Mouse (Mus musculus) forebrain, embryonic 10.5 days (tissue): ENCODE data around the gene Sept8. TPM values are rescaled to one million over a fixed set of nuclear protein-coding genes. Genes with fewer than 3 reads are reported as not detected.
A peak's percentile ranks its signal among the peaks of the same experiment; 100 is the strongest.

ENCODE experiments used
- DNase-seq: peaks from one replicate; pipeline ENCODE4 v3.0.0-alpha.2; 2017; ENCODE audit warnings: low spot score; ENCODE audit errors: extremely low spot score
- H3K27ac ChIP-seq: fragments of 300-500 bp; sonication (generic); 2 replicates; pipeline ENCODE4 v1.5.1; 2016; ENCODE audit warnings: mild to moderate bottlenecking
- H3K27me3 ChIP-seq: fragments of 300-500 bp; sonication (generic); 2 replicates; pipeline ENCODE4 v1.6.1; 2016; ENCODE audit warnings: mild to moderate bottlenecking; ENCODE audit not compliant: poor library complexity, severe bottlenecking
- H3K36me3 ChIP-seq: fragments of 300-500 bp; sonication (generic); replicated peaks from 2 replicates; pipeline ENCODE4 v1.6.1; 2016; ENCODE audit warnings: mild to moderate bottlenecking, moderate library complexity
- H3K4me1 ChIP-seq: fragments of 300-500 bp; sonication (generic); 2 replicates; pipeline ENCODE4 v1.6.1; 2016
- H3K4me3 ChIP-seq: fragments of 300-500 bp; sonication (generic); 2 replicates; pipeline ENCODE4 v1.5.1; 2016; ENCODE audit warnings: mild to moderate bottlenecking, moderate library complexity
- H3K9me3 ChIP-seq: fragments of 300-500 bp; sonication (generic); 2 replicates; pipeline ENCODE4 v1.6.1; 2016; ENCODE audit warnings: mild to moderate bottlenecking, moderate library complexity
- WGBS: fragments of 180-500 bp; shearing (Covaris S2); methylation state at CpG from one replicate; pipeline ENCODE4 v1.1.7; 2016; 5-methylcytosine and 5-hydroxymethylcytosine counted together
- polyA plus RNA-seq: library from polyadenylated mRNA; unstranded; fragments of >200 nt; fragmentation: Nextera tagmentation; extraction: Ambion mirVana; gene quantifications from 2 replicates; pipeline ENCODE4 v1.2.1, GENCODE M21; 2016

The Sept8 gene
- polyA plus RNA-seq, 1 experiment from 2014 or later = 22.7 TPM

GRCm38 (mm10) chr11:53483159-53483891, 35.7 kb upstream of the Sept8 start:
- peaks cover 4% of the 10 kb centered on the region; the same call in 1 of the 2 replicates for H3K36me3 ChIP-seq
- no peak overlapping the region for H3K4me3 ChIP-seq
- no peak for DNase-seq
- H3K9me3 ChIP-seq = peaks cover 11% of the 10 kb centered on the region; the same call in 1 of the 2 replicates
- peaks cover 82% of the 10 kb centered on the region for H3K27me3 ChIP-seq
- H3K27ac ChIP-seq = no peak overlapping the region
- WGBS = 79% methylated on average over 9 of the region's 9 CpGs
- peaks cover 34% of the 10 kb centered on the region for H3K4me1 ChIP-seq

- Histone ChIP-seq H3K4me3 (no peak overlapping the region), H3K4me1 (peaks cover 32% of the 10 kb centered on the region), H3K9me3 (no peaks in the 10 kb centered on the region), H3K36me3 (no peaks in the 10 kb centered on the region), H3K27ac (no peak overlapping the region), H3K27me3 (peaks cover 73% of the 10 kb centered on the region)
- 52% methylated on average over 3 of the region's 3 CpGs for WGBS
- DNase-seq = no peak
Observed at GRCm38 (mm10) chr11:53485719-53486118, 33.3 kb upstream of the Sept8 start.

GRCm38 (mm10) chr11:53486351-53486750, 32.7 kb upstream of the Sept8 start:
- WGBS = 69% methylated on average over 3 of the region's 3 CpGs
- DNase-seq = no peak
- H3K9me3 ChIP-seq = no peaks in the 10 kb centered on the region
- peaks cover 38% of the 10 kb centered on the region for H3K4me1 ChIP-seq
- no peaks in the 10 kb centered on the region for H3K36me3 ChIP-seq
- H3K27ac ChIP-seq = 0 out of 2 replicates have a peak overlapping the region, but pooled peaks have one; percentile 33
- peaks cover 71% of the 10 kb centered on the region for H3K27me3 ChIP-seq
- H3K4me3 ChIP-seq = no peak overlapping the region

GRCm38 (mm10) chr11:53486822-53487594, 32.0 kb upstream of the Sept8 start:
- Histone ChIP-seq H3K9me3 (no peaks in the 10 kb centered on the region), H3K4me3 (peak overlapping the region; percentile 31), H3K27me3 (peaks cover 65% of the 10 kb centered on the region), H3K4me1 (peaks cover 45% of the 10 kb centered on the region), H3K27ac (peak overlapping the region; percentile 33; the same call in 1 of the 2 replicates), H3K36me3 (no peaks in the 10 kb centered on the region)
- no peak for DNase-seq
- 12% methylated on average over 27 of the region's 27 CpGs for WGBS

- Histone ChIP-seq H3K4me1 (peaks cover 65% of the 10 kb centered on the region), H3K36me3 (no peaks in the 10 kb centered on the region), H3K27me3 (peaks cover 48% of the 10 kb centered on the region), H3K9me3 (no peaks in the 10 kb centered on the region), H3K4me3 (no peak overlapping the region), H3K27ac (no peak overlapping the region)
- DNase-seq = no peak
- 89% methylated on average over 5 of the region's 5 CpGs for WGBS
Observed at GRCm38 (mm10) chr11:53489007-53489406, 30.1 kb upstream of the Sept8 start.

GRCm38 (mm10) chr11:53489421-53489820, 29.6 kb upstream of the Sept8 start:
- Histone ChIP-seq H3K4me3 (no peak overlapping the region), H3K36me3 (no peaks in the 10 kb centered on the region), H3K27me3 (peaks cover 47% of the 10 kb centered on the region), H3K9me3 (no peaks in the 10 kb centered on the region), H3K4me1 (peaks cover 67% of the 10 kb centered on the region), H3K27ac (no peak overlapping the region)
- no peak for DNase-seq
- 63% methylated on average over 9 of the region's 9 CpGs for WGBS

- H3K4me3 ChIP-seq = 0 out of 2 replicates have a peak overlapping the region, but pooled peaks have one; percentile 3
- peaks cover 84% of the 10 kb centered on the region for H3K4me1 ChIP-seq
- no peaks in the 10 kb centered on the region for H3K36me3 ChIP-seq
- peaks cover 48% of the 10 kb centered on the region for H3K27me3 ChIP-seq
- peak; percentile 79 for DNase-seq
- peak overlapping the region; percentile 76 for H3K27ac ChIP-seq
- no peaks in the 10 kb centered on the region for H3K9me3 ChIP-seq
- WGBS = 4% methylated on average over 8 of the region's 8 CpGs
Observed at GRCm38 (mm10) chr11:53491954-53492401, 27.1 kb upstream of the Sept8 start.

GRCm38 (mm10) chr11:53493243-53493955, 25.7 kb upstream of the Sept8 start:
- DNase-seq = peak; percentile 72
- Histone ChIP-seq H3K9me3 (no peaks in the 10 kb centered on the region), H3K27ac (peak overlapping the region; percentile 76), H3K4me1 (peaks cover 81% of the 10 kb centered on the region), H3K4me3 (no peak overlapping the region), H3K36me3 (no peaks in the 10 kb centered on the region), H3K27me3 (peaks cover 48% of the 10 kb centered on the region)
- 22% methylated on average over 3 of the region's 3 CpGs for WGBS

GRCm38 (mm10) chr11:53495417-53495816, 23.6 kb upstream of the Sept8 start:
- no peak for DNase-seq
- H3K36me3 ChIP-seq = no peaks in the 10 kb centered on the region
- H3K4me3 ChIP-seq = no peak overlapping the region
- 26% methylated on average over 6 of the region's 6 CpGs for WGBS
- no peaks in the 10 kb centered on the region for H3K9me3 ChIP-seq
- H3K4me1 ChIP-seq = peaks cover 75% of the 10 kb centered on the region
- H3K27me3 ChIP-seq = peaks cover 56% of the 10 kb centered on the region
- H3K27ac ChIP-seq = peak overlapping the region; percentile 65

GRCm38 (mm10) chr11:53496946-53497345, 22.1 kb upstream of the Sept8 start:
- H3K4me1 ChIP-seq = peaks cover 70% of the 10 kb centered on the region
- peaks cover 61% of the 10 kb centered on the region for H3K27me3 ChIP-seq
- 87% methylated on average over 6 of the region's 6 CpGs for WGBS
- no peak for DNase-seq
- peak overlapping the region; percentile 40; the same call in 1 of the 2 replicates for H3K27ac ChIP-seq
- H3K36me3 ChIP-seq = no peaks in the 10 kb centered on the region
- no peaks in the 10 kb centered on the region for H3K9me3 ChIP-seq
- H3K4me3 ChIP-seq = no peak overlapping the region

GRCm38 (mm10) chr11:53500569-53500968, 18.5 kb upstream of the Sept8 start:
- WGBS = 9% methylated on average over 11 of the region's 11 CpGs
- H3K27ac ChIP-seq = peak overlapping the region; percentile 65
- peak overlapping the region; percentile 35 for H3K4me3 ChIP-seq
- peaks cover 63% of the 10 kb centered on the region for H3K27me3 ChIP-seq
- H3K9me3 ChIP-seq = no peaks in the 10 kb centered on the region
- H3K36me3 ChIP-seq = no peaks in the 10 kb centered on the region
- peak; percentile 46 for DNase-seq
- peaks cover 50% of the 10 kb centered on the region for H3K4me1 ChIP-seq

GRCm38 (mm10) chr11:53502039-53502765, 16.9 kb upstream of the Sept8 start:
- Histone ChIP-seq H3K27ac (no peak overlapping the region), H3K9me3 (no peaks in the 10 kb centered on the region), H3K4me1 (peaks cover 33% of the 10 kb centered on the region), H3K4me3 (no peak overlapping the region), H3K27me3 (peaks cover 47% of the 10 kb centered on the region), H3K36me3 (no peaks in the 10 kb centered on the region)
- WGBS = 86% methylated on average over 8 of the region's 8 CpGs
- DNase-seq = no peak
